Mouse (Mus musculus) frontal cortex, adult (tissue): ENCODE measurements around the gene Fam167b.
"Not testable (repeated sequence)": the region's sequence is repeated elsewhere in the genome, so short reads cannot be mapped to it uniquely, and the experiment has no call there.

Source experiments
- ATAC-seq: cut with Nextera tagmentation; 2 replicates; pipeline ENCODE4 v1.9.2; 2017; ENCODE audit warnings: mild to moderate bottlenecking, moderate library complexity, mixed read lengths; ENCODE audit not compliant: low TSS enrichment

Gene Fam167b

DNA sequence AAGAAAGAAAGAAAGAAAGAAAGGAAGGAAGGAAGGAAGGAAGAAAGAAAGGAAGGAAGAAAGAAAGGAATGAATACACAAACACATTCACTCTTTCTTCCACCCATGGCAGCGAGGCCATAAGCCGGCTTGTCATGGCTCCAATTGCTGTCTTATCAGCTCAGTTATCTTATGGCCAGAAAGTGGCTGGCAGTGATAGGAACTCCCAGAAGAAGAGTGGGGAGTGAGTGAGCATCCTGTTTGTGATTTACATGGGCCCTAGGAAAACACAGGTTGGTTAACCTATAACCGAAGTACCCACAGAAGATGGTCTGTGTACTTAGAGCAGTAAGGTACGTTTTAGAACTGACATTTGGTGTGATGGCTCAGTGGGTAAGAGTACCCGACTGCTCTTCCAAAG lies 17.2 kb downstream of the Fam167b start:
- no peak for ATAC-seq

DNA sequence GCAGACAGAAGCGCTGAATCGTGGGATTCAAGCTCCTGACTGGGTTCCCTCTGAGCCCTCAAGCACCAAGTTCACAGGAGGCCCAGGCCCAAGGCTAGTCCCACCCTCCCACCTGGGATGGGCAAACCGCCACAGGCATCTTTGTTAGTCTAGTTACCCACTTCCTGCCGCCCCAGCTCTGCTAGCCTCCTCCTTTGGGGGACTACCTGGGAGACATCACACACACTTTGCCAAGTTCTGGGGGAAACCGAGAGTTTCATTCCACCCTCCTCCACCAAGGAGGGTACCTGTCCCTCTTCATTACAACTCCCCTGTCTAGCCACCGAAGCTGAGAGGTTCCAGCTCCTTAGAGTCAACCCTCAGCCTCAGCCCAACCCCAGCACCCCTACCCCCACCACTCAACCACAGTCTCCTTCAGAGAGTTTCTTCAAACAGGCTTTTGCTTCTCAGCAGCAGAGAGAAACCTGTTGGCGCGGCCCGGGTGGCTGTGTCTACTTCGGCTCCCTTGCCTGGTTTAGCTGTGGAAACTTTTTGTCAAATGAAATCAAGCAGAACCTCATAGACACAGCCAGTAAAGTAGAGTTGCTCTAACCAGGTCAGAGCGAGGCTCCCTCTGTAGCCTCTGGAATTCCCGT lies 19.9 kb downstream of the Fam167b start:
- ATAC-seq = no peak

DNA sequence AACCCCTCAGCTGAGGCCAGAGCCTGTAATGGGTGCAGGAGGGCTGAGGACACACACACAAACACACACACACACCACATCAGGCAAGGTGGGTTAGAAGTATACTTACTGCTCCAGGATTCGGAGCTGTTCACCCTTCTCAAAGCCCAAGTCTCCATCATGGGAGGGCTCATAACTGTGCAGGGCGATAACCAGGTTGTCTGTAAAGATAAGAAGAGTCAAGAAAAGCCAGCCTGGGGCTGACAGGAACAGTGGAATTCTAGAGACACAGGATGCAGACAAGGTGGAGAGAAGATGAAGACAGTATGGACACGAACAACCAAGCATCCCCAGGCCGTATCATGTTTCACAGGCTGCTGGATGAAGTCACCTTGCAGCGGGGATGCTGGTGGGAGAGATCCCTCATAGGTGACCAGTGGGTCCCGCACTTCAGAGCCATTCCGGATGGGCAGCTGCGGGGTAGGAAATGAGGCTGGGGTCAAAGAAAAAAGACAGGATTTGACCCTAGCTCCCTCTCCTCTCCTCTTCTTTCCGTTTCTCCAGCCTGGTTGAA lies 21.0 kb downstream of the Fam167b start:
- no peak for ATAC-seq

DNA sequence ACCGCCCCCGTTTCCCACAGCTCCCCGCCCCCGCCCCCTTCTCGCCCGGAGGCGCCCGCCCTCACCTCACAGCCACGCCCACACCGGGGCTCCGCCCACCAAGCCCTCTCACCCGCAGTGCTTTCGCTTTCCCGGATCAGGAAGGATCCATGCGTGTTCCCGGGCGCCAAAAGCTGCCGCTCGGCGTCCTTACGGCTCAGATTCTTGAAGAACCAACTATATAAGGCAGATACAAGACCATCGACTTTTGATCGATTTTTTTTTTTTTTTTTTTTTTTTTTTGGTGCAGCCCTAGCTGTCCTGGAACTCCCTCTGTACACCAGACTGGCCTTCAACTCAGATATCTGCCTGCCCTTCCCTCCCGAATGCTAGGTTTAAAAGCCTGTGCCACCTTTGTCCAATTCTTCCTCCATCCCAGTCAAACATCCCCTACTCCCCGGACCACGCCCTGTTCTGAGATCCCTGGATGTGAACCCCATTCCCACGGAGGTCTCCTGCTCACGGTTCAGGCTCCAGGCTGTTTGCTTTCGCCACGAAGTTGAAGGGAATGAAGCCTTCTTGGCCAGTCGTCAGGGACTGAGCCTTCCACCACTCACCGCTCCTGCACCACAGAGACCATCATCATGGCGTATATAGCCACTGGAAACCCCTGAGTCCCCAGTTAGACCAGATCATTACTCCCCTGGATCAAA lies 21.7 kb downstream of the Fam167b start:
- peak; percentile 69; the same call in 1 of the 2 replicates for ATAC-seq

DNA sequence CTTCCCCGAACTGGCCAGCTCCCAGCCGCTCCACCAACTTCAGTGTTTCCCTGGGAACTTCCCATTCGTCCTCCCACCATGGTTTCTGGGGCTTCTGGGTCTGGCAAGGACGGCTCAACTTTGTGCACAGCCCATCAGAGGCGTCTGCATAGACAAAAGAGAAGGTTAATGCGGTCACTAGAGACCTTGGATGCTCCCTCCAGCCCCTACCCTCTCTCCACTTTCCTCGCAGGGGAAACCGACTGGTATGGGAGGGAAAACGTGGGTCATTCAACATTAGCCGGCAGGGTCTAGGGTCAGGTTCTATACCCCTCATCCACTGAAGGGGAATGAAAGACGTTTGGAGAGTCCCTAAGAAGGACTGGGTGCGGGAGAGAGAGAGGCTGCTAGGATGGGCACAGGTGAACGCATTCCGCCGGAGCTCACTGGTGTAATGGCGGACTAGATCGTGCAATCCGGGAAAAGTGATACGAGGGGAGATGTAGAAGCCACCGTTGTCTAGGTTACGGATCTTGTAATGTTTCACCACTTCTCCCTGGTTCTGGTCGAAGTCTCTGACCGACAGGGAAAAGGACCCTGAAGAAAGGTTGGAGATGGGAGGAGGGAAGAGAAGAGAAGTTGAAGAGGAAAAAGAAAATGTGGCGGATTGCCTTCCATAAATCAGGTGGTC lies 22.4 kb downstream of the Fam167b start:
- peak; percentile 16; the same call in 1 of the 2 replicates for ATAC-seq

DNA sequence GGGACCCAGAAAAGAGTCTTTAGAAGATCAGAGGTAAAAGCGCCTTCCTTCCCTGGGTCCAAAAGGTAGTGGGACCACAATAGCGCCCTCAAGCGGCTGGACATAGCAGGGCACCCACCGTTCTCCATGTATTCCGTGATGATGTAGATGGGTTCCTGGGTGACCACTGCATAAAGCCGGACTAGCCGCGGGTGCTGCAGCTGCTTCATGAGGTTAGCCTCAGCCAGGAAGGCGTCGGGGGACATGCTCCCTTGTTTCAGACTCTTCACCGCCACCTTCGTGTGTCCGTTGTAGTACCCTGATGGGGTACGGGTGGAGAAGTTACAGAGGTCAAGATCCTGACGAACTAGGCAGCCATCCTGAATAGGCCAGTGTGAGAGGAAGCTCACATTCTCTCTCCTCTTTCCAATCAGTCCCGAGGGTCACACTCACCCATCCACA lies 22.9 kb downstream of the Fam167b start:
- ATAC-seq = no peak; the same call in 1 of the 2 replicates

DNA sequence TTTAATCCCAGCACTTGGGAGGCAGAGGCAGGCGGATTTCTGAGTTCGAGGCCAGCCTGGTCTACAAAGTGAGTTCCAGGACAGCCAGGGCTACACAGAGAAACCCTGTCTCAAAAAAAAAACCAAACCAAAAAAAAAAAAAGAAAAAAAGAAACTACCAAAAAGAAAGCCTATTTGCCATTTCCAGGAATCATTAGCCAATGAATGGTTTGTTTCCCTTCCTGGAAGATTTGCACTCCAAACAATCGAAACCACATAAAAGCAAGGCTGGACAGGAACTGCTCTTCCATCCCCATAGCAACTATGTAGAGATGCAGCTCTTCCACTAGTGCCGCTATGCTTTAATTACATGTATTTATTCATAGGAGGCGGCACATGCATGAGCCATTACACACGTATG lies 23.8 kb downstream of the Fam167b start:
- ATAC-seq = not testable (repeated sequence)

DNA sequence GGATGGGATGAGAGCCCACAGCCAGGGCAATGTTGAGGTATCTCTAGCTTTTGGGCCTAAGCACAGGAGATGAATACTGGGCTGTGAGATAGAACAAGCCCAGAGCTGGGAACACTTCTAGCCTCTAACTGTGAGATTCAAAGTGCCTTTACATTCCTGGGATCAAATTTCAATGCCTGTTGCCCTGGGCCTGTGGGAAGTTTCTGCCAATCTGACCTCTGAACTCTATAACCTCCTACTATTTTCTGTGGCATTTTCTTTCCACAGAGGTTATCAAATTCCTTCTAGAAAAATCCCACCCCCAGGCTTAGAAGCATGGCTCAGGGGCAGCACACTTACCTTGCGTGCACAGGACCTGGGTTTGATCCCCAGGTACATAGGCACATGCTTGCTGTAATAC lies 28.1 kb downstream of the Fam167b start:
- ATAC-seq = no peak

DNA sequence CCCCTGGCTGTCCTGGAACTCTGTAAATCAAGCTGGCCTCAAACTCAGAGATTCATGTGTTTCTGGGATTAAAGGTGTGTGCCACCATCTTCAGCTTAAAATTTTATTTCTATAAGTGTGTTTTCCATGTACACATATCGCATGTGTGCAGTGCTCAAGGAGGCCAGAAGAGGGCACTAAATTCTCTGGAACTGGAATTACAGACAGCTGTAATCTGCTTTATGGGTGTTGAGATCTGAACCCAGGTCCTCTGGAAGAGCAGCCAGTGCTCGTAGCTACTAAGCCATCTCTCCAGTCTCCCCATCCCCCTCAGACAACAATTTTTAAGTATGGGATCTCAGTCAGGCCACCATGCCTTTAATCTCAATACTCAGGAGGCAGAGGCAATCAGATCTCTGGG lies 29.0 kb downstream of the Fam167b start:
- no peak for ATAC-seq

DNA sequence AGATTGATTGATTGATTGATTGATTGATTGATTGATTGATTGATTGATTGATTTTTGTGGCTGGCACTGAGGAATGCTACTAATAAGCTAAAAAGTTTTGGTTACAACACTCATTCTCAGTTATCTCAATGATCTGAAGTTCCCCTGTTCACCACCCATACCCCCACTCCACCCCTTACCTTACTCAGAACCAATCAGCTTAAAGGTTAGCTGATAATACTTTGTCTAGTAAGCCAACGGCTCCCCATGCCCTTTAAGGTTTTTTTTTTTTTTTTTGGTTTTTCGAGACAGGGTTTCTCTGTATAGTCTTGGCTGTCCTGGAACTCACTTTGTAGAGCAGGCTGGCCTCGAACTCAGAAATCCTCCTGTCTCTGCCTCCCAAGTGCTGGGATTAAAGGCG lies 30.7 kb downstream of the Fam167b start:
- not testable (repeated sequence) for ATAC-seq

DNA sequence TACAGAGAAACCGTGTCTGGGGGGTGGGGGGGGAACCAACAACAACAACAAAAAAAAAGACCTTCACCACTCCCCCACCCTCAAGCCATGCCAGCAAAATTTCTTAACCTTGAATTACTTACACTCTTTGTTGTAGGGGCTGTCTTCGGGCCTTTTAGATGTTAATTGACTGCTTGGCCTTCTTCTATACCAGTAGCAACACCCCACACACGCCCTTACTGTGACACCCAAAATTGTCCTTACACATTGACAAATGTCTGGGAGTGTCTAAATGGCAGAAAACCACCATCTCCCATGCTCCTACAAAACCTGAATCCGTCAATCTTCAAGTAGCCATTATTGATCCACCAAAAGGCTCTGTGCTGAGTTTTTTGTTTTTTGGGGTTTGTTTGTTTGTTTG lies 34.2 kb downstream of the Fam167b start:
- ATAC-seq = no peak

DNA sequence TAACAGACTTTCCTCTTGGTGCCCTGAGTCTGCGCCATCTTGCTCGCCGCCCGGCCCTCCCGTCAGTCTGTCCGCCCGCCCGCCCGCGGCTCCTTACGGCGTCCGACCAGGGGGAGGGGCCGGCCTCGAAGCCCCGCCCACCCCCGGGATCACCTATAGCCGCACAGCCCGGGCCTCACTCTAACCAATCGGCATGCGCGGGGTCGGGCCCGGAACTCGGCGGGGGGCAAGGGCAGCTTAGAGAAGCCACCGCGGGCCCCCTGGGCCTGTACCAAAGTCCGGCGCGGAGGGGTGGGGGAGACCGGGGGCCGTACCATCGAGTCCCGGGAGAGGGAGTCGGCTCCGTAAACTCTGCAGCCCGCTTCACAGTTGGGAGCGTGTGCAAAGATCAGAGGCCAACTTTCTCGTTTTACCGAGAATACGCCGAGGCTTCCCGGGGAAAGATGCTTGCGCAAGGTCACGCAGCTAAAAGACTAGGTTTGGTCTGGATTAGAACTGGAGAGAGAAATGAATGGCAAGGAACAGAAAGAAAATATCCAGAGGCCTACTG lies 35.7 kb downstream of the Fam167b start, which contains the start of gene Hdac1:
Gene Hdac1 (minus strand): TSS at position 122 of the 550 bp plus-strand sequence.
- peak; percentile 96 for ATAC-seq

DNA sequence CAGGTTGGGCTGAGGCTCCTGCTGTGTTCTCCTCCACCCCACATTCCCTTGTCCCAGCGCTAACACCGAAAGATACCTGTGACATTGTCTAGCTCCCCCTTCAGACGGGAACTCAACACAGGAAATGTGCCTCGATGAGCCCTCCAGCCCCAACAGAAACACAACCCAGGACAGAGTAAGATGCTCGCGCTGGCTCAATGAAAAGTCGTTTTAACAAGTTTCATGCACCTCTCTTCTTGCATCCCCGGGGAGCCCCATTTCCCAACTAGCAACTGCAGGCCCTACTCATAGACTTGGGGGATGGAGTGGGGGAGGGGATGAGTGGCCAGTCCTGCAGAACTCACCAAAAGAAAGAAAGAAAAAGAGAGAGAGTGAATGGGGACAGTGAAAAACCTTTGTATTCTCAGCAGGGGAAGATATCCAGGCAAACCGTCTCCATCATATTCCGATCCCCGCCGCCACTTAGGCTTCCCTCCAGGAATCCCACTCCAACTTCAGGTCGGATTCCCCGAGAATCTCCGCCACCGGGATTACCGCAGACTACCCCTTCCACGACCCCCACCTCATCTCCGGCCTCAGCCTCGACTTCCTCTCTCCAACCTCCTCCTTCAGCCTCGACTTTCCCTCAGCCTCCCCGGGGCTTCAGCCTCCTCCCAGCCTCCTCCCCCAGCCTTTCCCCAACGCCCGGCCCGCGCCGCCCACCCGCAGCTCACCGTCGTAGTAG lies 36.3 kb downstream of the Fam167b start:
- peak; percentile 11; the same call in 1 of the 2 replicates for ATAC-seq

DNA sequence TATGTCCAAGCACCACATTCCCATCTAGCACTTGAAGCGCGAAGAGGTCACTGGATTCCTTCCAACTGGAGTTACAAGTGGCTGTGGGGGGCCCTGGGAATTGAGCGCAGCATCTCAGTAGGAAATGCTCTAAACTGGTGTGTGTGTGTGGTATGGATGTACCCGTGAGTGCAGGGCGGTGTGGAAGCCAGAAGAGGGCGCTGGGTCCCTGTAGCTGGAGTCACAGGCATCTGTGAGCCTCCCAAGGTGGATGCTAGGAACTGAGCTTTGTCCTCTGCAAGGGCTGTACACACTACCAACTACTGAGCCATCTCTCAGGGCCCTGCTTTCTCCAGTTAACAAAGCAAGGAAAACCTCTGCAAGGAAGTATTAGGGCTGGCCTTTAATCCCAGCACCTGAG lies 38.3 kb downstream of the Fam167b start:
- ATAC-seq = no peak

DNA sequence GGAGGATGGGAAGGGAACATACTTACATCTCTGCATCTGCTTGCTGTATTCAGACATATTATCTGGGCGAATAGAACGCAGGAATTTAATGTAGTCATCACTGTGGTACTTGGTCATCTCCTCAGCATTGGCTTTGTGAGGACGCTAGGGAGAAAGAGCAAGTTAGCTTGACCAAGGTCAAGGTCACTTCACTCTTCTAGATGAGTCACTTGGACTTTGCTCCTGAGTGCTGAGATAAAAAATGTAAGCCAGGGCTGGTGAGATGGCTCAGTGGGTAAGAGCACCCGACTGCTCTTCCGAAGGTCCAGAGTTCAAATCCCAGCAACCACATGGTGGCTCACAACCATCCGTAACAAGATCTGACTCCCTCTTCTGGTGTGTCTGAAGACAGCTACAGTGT lies 49.4 kb downstream of the Fam167b start:
- not testable (repeated sequence) for ATAC-seq
